Mouse (Mus musculus) heart, postnatal 0 days (tissue): Measurements from ENCODE around the gene Ndufs1.

Experiments
- CTCF ChIP-seq: IDR thresholded peaks from 2 replicates; pipeline ENCODE4 v1.5.1; 2016; ENCODE audit warnings: antibody characterized with exemption, control low read depth, low read depth
- EP300 ChIP-seq: IDR thresholded peaks from 2 replicates; pipeline ENCODE4 v1.6.1; 2016; ENCODE audit warnings: antibody characterized with exemption, low read depth

DNA sequence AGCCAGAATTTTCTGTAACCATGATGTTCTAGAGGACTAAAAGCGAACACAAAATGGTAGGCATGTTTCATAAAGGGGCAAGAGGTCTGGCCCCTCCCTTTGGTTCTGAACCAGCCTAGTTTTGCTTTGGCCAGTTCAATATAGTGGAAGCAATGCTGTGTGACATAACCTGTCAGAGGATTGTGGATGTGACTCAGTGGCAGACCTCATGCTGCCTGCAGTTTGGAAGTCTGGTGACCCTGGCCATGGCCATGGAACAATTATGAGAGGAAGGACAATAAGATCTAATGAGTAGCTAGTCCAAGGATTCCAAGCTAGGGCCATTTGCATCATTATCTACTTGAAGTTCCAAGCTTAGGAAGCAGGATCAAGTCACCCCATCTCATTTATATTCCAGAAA lies 4.8 kb upstream of the Ndufs1 start:
- TF ChIP-seq CTCF = no peak
- no peak for TF ChIP-seq EP300
